Mouse (Mus musculus): ENCODE measurements around the gene Lsg1.

DNA sequence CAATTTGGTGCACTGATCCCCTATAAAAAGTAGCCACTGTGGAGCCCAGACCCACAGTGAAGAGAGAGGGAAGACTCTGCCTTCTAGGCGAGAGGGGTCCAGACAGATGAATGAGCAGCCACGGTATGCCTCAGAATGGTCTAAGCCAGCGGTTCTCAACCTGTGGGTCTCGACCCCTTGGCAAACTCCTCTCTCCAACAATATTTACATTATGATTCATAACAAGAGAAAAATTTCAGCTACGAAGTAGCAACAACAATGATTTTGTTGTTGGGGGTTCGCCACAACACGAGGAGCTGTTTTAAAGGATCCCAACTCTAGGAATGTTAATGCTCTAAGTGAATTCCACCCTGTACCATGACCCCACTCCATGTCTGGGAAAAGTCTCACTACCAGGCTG is 25.7 kb upstream of the Lsg1 start:
- TF ChIP-seq POLR2A (IDR thresholded peaks at IDR 0.05; ENCODE audit: borderline replicate concordance, extremely low read depth, low read depth, low read length) (no peak), CTCF (IDR thresholded peaks at IDR 0.05; ENCODE audit: insufficient read depth, low read length) (no peak)

Measured in lung, adult 2 months (tissue).